Mouse (Mus musculus) limb, embryonic 13.5 days (tissue): Measurements from ENCODE around the gene 2410004B18Rik. TPM values are rescaled to one million over a fixed set of nuclear protein-coding genes. Genes with fewer than 3 reads are reported as not detected.

Source experiments
- ATAC-seq: fragments of 200-750 bp; cut with Nextera tagmentation; 2 replicates; pipeline ENCODE4 v1.8.0; 2017; ENCODE audit warnings: low read depth, moderate number of reproducible peaks, moderate TSS enrichment; ENCODE audit not compliant: low FRiP score
- H3K27ac ChIP-seq: fragments of 300-500 bp; sonication (generic); 2 replicates; pipeline ENCODE4 v1.5.1; 2015; ENCODE audit warnings: inconsistent platforms, mild to moderate bottlenecking, moderate library complexity
- H3K27me3 ChIP-seq: fragments of 300-500 bp; sonication (generic); 2 replicates; pipeline ENCODE4 v1.6.1; 2015; ENCODE audit warnings: mild to moderate bottlenecking, inconsistent platforms
- H3K36me3 ChIP-seq: fragments of 300-500 bp; sonication (generic); 2 replicates; pipeline ENCODE4 v1.6.1; 2015; ENCODE audit warnings: inconsistent platforms, mild to moderate bottlenecking, moderate library complexity
- H3K4me1 ChIP-seq: fragments of 300-500 bp; sonication (generic); 2 replicates; pipeline ENCODE4 v1.6.1; 2015; ENCODE audit warnings: inconsistent platforms
- H3K4me2 ChIP-seq: fragments of 300-500 bp; sonication (generic); replicated peaks from 2 replicates; pipeline ENCODE4 v1.6.1; 2015; ENCODE audit warnings: inconsistent platforms, mild to moderate bottlenecking, moderate library complexity
- H3K4me3 ChIP-seq: fragments of 300-500 bp; sonication (generic); 2 replicates; pipeline ENCODE4 v1.5.1; 2015; ENCODE audit warnings: moderate library complexity, mild to moderate bottlenecking, inconsistent platforms
- H3K9ac ChIP-seq: fragments of 300-500 bp; sonication (generic); 2 replicates; pipeline ENCODE4 v1.6.1; 2015; ENCODE audit warnings: mild to moderate bottlenecking, inconsistent platforms
- H3K9me3 ChIP-seq: fragments of 300-500 bp; sonication (generic); 2 replicates; pipeline ENCODE4 v1.6.1; 2016; ENCODE audit warnings: inconsistent platforms
- WGBS: fragments of 180-500 bp; shearing (Covaris S2); methylation state at CpG from one replicate; pipeline ENCODE4 v1.1.7; 2015; 5-methylcytosine and 5-hydroxymethylcytosine counted together
- polyA plus RNA-seq: library from polyadenylated mRNA; unstranded; fragments of >200 nt; fragmentation: Nextera tagmentation; extraction: Ambion mirVana; gene quantifications from 2 replicates; pipeline ENCODE4 v1.2.1, GENCODE M21; 2015

Gene 2410004B18Rik
- polyA plus RNA-seq, 1 experiment from 2014 or later, result 48.6 TPM

DNA sequence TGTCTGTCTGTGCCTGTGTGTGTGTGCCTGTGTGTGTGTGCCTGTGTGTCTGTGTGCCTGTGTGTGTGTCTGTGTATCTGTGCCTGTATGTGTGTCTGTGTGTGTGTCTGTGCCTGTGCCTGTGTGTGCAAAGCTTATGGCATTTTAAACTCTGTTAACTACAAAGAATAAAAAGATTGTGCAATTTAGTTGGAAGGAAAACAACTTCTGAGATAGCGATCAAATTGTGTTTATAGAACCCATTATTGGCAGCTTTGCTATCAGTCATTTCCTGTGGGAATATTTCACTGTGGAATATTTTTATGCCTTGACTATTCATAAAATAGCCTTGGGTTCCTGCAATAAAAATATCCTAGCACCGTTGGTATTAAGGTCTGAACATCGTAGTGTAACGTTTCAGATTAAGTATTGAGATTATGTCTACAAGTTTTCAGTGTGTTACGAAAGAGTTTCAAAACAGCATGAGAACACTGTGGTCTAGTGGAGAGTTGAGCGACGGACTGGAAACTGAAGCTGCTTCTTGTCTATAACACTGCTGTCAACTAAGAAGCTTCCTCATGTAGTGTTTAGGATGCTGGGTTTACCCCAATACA is 47.6 kb downstream of the 2410004B18Rik start:
- Histone ChIP-seq H3K4me2 (no peak overlapping the region), H3K4me3 (no peak overlapping the region), H3K9ac (no peak overlapping the region), H3K36me3 (no peaks in the 10 kb centered on the region), H3K9me3 (no peaks in the 10 kb centered on the region), H3K27me3 (0 out of 2 replicates have a peak, but pooled peaks cover 6% of the 10 kb centered on the region), H3K27ac (no peak overlapping the region), H3K4me1 (peaks cover 15% of the 10 kb centered on the region; the same call in 1 of the 2 replicates)
- no peak for ATAC-seq
- 81% methylated on average over 7 of the region's 7 CpGs for WGBS

GRCm38 (mm10) chr3:145986317-145987001 is 48.6 kb downstream of the 2410004B18Rik start:
- Histone ChIP-seq H3K4me3 (peak overlapping the region; percentile 75; the same call in 1 of the 2 replicates), H3K36me3 (peaks cover 3% of the 10 kb centered on the region; the same call in 1 of the 2 replicates), H3K4me1 (peaks cover 20% of the 10 kb centered on the region), H3K9me3 (no peaks in the 10 kb centered on the region), H3K27ac (no peak overlapping the region), H3K4me2 (peak overlapping the region; percentile 98), H3K9ac (no peak overlapping the region), H3K27me3 (0 out of 2 replicates have a peak, but pooled peaks cover 6% of the 10 kb centered on the region)
- no peak for ATAC-seq
- WGBS, result 63% methylated on average over 6 of the region's 6 CpGs

DNA sequence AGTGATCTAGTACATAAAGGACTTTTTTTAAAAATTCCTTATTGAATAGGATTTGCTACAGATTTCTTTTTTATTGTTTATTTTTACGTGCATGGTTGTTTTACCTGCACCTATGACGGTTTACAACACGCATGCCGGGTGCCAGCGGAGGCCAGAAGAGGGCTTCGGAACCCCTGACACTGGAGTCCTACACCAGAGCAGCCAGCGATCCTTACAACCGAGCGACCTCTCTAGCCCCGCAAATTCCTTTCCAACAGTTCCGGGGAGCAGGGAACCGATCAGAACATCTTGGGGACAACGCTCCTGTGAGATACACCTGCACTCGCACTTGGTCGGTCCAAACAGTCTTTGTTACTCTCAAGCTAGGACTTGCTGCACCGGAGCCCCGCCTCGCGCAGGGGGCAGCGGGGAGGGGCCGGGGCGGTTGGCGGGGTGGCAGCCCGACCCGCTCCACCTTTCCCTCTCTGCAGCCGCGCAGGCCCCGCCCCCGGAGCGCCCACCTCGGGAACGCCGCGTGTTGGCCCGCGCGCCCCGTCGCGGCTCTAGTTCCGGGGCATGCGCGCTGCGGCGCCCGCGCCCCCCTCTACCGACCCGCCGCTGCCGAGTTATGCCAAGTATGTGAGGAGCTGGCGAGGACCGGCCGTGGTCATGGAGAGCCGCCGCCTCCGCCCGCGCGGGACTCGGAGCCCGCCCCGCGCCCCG is 49.6 kb downstream of the 2410004B18Rik start, which contains the start of gene Syde2:
TSS of gene Syde2 (plus strand) at position 603 of the 702 bp plus-strand sequence.
- H3K27me3 ChIP-seq, result 0 out of 2 replicates have a peak, but pooled peaks cover 6% of the 10 kb centered on the region
- H3K27ac ChIP-seq, result peak within 1 kb of the TSS; percentile 87
- peaks cover 3% of the 10 kb centered on the region for H3K36me3 ChIP-seq
- peak within 1 kb of the TSS; percentile 85 for H3K9ac ChIP-seq
- H3K4me3 ChIP-seq, result peak within 1 kb of the TSS; percentile 75
- peak within 1 kb of the TSS; percentile 98 for H3K4me2 ChIP-seq
- WGBS, result under 1% methylated on average over 65 of the region's 65 CpGs
- peaks cover 23% of the 10 kb centered on the region for H3K4me1 ChIP-seq
- no peaks in the 10 kb centered on the region for H3K9me3 ChIP-seq
- ATAC-seq, result peak; percentile 88

DNA sequence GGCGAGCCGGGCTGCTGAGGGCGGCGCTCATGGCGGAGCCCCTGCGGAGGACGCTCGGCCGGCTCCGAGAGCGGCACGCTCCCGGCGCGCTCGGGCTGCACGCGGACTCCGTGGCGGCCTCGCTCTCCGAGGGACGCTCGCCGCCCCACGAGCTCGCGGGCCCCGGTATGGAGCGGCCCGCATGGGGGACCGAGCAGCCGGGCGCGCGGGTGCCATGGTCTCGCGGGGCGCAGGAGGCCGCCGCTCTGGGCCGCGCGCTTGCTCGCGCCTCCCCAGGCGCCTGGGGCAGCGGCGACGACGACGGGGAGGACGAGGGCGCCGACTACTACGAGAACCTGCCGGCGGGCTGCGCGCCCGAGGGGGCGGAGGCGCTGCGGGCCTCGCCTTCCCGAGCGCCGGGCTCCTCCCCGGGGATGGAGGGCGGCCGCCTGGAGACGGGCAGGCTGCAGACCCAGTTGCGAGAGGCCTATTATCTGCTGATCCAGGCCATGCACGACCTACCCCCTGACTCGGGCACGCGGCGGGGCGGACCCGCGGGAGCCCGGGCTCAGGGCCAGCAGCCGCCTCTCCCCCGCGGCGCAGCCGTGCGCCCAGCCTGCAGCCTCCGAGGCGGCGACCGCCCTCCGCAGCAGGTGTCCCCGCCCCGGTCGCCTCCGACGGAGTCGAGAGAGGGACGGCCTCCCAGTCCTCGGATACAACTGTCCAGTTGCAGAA is 50.3 kb downstream of the 2410004B18Rik start:
- H3K4me2 ChIP-seq, result peak overlapping the region; percentile 98
- H3K27ac ChIP-seq, result peak overlapping the region; percentile 87
- H3K9me3 ChIP-seq, result no peaks in the 10 kb centered on the region
- H3K9ac ChIP-seq, result peak overlapping the region; percentile 85
- 0 out of 2 replicates have a peak, but pooled peaks cover 6% of the 10 kb centered on the region for H3K27me3 ChIP-seq
- peak; percentile 42 for ATAC-seq
- H3K4me1 ChIP-seq, result peaks cover 30% of the 10 kb centered on the region
- peak overlapping the region; percentile 75 for H3K4me3 ChIP-seq
- peaks cover 3% of the 10 kb centered on the region for H3K36me3 ChIP-seq
- under 1% methylated on average over 99 of the region's 101 CpGs for WGBS

DNA sequence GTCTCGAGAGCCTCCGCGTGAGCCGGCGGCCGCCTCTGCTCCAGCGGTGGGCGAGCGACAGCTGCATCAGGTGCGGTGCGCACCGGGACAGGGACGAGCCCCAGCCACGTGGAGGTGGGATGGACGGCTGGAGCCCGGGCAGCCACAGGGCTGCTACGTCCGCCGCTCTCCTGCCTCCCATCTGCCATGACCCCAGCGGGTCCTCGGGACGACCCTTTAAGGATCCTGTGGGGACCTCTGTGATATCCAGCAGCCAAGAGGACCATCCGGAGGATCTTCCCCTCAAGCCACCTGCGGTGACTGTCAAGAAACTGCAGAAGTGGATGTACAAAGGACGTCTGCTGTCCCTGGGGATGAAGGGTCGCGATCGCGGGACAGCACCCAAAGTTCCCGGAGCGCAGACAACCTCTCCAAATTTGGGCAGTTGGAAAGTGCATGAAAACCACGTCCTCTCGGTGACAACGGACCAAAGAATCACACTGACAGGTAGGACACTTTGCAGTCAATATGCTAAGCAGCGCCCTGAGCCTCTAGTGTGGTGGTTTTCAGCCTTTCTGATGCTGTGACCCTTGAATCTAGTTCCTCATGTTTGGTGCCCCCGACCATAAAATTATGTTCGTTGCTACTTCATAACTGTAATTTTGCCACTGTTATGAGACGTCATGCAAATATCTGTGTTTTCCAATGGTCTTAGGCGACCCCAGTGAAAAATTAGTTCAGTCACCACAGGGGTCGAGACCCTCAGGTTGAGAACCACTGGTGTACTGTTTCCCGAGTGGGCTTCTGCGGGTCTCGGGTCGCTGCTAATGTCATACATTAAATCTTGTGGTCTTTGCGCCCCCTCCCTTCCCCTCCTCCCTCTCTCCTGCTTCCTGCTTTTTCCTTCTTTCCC is 51.1 kb downstream of the 2410004B18Rik start:
- peak overlapping the region; percentile 98 for H3K4me2 ChIP-seq
- H3K27me3 ChIP-seq, result 0 out of 2 replicates have a peak, but pooled peaks cover 6% of the 10 kb centered on the region
- WGBS, result under 1% methylated on average over 44 of the region's 45 CpGs
- H3K9me3 ChIP-seq, result no peaks in the 10 kb centered on the region
- H3K4me3 ChIP-seq, result peak overlapping the region; percentile 75
- peak overlapping the region; percentile 85 for H3K9ac ChIP-seq
- peak overlapping the region; percentile 87; the same call in 1 of the 2 replicates for H3K27ac ChIP-seq
- 0 out of 2 replicates have a peak, but pooled peaks have one; percentile 3 for ATAC-seq
- H3K4me1 ChIP-seq, result peaks cover 38% of the 10 kb centered on the region
- peaks cover 3% of the 10 kb centered on the region for H3K36me3 ChIP-seq

DNA sequence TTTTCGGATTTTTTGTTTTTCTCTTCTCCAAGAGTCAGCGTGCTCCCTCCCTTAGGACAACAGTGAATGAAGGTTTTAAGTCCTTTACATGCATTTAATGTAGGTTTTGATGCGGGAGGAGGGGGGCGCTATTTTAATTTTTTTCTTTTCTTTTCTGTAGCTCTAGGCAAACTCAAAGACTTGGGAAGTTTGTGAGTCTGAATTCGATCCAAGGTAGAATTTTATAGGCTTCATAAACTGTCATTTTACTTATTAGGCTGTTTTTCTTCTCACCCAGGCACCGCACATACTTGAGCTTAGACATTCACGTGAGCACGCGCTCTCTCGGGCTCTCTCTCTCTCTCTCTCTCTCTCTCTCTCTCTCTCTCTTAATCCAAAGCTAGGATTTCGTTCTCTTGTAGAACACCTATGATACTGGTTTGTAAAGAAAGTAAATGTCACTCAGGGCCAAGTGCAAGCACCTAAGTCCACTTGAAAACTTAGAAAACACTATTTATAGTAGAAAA is 51.8 kb downstream of the 2410004B18Rik start:
- Histone ChIP-seq H3K36me3 (peaks cover 3% of the 10 kb centered on the region), H3K9ac (peak overlapping the region; percentile 85; the same call in 1 of the 2 replicates), H3K4me2 (peak overlapping the region; percentile 98), H3K27me3 (0 out of 2 replicates have a peak, but pooled peaks cover 6% of the 10 kb centered on the region), H3K4me1 (peaks cover 38% of the 10 kb centered on the region), H3K27ac (no peak overlapping the region), H3K9me3 (no peaks in the 10 kb centered on the region), H3K4me3 (peak overlapping the region; percentile 75)
- WGBS, result 3% methylated on average over 11 of the region's 11 CpGs
- ATAC-seq, result no peak

DNA sequence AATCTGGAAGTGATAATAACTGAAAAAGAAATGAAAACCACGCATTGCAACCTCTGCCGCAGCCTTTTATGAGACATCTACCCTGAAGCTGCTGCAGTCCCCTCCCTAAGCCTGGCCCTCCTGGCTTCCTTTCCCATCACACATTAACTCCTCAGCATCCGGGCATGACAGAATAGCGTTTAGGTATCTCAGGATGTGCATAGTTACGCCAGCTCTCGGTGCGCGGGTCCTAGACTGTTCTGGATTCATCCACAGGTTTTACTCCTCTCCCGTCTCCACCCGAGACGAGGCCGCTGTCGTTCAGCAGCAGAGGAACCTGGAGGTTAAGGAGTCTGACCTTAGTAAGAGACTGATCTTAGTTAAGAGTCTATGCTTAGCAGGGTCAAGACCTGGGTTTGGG is 53.3 kb downstream of the 2410004B18Rik start:
- ATAC-seq, result no peak

DNA sequence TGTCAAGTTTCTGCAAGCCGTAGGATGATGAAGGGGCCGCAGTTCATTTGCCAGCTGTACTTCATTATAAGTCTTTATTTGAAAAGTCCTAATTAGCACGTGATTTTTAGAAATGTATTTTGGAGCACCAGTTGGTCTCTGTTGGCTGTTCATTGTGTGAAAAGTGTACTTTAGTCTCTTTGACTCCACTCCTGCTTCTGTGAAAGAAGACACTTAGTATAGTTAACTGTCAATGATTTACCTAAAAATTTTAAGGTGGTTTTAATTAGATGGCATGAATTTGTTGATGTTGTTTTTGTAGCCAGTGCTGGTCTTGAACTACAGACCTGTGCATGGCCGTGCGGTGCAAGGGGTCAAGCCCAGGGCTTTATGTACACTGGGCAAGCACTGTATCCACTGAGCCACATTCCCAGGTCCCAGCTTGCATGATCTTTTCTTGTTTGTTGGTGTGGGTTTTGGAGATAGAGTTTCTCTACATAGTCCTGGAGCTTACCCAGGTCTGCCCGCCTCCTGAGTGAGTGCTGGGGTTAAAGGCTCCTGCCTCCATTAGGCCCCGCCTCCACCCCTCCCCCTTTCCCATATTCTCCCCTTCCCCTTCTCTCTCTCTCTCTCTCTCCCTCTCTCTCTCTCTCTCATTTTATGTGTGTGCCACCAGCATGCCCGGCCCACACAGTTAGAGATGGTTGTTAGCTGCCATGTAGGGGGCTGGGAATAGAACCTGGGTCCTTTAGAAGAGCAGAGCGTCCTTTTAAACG is 54.3 kb downstream of the 2410004B18Rik start:
- no peak for ATAC-seq
- H3K27ac ChIP-seq, result no peak overlapping the region
- no peak overlapping the region for H3K4me3 ChIP-seq
- no peak overlapping the region for H3K9ac ChIP-seq
- no peaks in the 10 kb centered on the region for H3K9me3 ChIP-seq
- H3K36me3 ChIP-seq, result peaks cover 3% of the 10 kb centered on the region
- H3K4me2 ChIP-seq, result 0 out of 2 replicates have a peak overlapping the region, but pooled peaks have one; percentile 0
- 73% methylated on average over 10 of the region's 10 CpGs for whole genome bisulfite sequencing
- no peaks in the 10 kb centered on the region for H3K27me3 ChIP-seq
- peaks cover 38% of the 10 kb centered on the region for H3K4me1 ChIP-seq

More for the DNA sequence above, 53.3 kb downstream of the 2410004B18Rik start:
- peak overlapping the region; percentile 46 for H3K4me2 ChIP-seq
- H3K4me1 ChIP-seq, result peaks cover 38% of the 10 kb centered on the region
- 77% methylated on average over 13 of the region's 13 CpGs for WGBS
- 0 out of 2 replicates have a peak, but pooled peaks cover 4% of the 10 kb centered on the region for H3K27me3 ChIP-seq
- no peak overlapping the region for H3K27ac ChIP-seq
- no peak overlapping the region for H3K9ac ChIP-seq
- H3K36me3 ChIP-seq, result peaks cover 3% of the 10 kb centered on the region
- H3K9me3 ChIP-seq, result no peaks in the 10 kb centered on the region
- 0 out of 2 replicates have a peak overlapping the region, but pooled peaks have one; percentile 11 for H3K4me3 ChIP-seq

DNA sequence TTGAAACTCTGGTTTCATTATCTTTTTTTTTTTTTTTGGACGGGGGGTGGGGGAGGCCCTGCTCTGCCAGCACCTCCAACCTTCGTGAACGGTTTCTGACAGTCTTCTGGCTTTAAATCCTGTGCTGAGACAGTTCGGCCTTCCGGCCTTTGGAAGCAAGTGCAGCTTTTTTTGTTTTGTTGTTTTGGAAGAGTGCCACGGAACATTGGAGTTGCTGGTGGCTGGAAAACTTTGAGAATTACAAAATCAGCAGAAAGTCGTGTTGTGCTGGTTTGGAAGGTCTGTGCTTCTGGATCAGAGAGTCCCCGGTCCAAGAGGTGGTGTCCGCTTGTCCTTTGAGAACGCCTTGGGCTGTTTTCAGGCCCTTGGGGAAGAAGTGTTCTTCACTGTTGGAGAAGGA is 55.0 kb downstream of the 2410004B18Rik start:
- H3K9ac ChIP-seq, result no peak overlapping the region
- ATAC-seq, result no peak
- WGBS, result 80% methylated on average over 10 of the region's 10 CpGs
- no peak overlapping the region for H3K4me3 ChIP-seq
- peaks cover 3% of the 10 kb centered on the region for H3K36me3 ChIP-seq
- H3K4me1 ChIP-seq, result peaks cover 38% of the 10 kb centered on the region
- H3K27me3 ChIP-seq, result no peaks in the 10 kb centered on the region
- no peaks in the 10 kb centered on the region for H3K9me3 ChIP-seq
- H3K27ac ChIP-seq, result no peak overlapping the region
- H3K4me2 ChIP-seq, result no peak overlapping the region; the same call in 1 of the 2 replicates
